Mouse (Mus musculus): ENCODE results near the gene Ccdc51. TPM values are rescaled to one million over a fixed set of nuclear protein-coding genes. Genes with fewer than 3 reads are reported as not detected.

Gene Ccdc51
- total and polyA plus RNA-seq, 2 experiments from 2014 or later: 7.2 to 12.2 TPM

DNA sequence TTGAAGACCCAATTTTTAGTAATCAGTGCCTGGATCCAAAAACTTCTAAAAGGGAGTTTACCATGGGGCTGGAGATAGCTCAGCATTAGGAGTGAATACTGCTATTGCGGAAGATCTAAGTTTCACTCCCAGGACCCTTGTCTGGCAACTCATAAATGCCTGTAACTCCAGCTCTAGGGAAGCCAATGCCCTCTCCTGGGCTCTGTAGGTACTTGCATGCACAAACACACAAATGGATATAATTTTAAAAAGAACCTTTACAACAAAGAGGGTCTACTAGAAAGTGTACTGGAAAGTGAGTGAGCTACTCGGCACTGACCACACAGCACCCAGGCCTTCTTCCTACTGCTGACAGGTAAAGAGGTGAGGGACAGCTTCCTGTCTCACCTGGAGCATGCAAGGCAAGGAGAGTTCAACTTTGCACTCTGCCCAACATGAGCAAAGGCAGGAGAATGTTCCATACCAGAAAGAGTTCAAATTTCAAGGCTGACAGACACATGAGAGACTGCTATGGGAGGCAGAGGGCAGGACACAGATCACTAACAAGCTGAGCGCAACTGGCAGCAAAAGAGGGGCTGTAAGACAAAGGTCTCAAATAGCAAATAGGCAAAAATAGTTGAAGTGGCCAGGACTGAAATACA, 14.1 kb upstream of the Ccdc51 start:
- no peak overlapping the region for H3K4me2 ChIP-seq (ENCODE audit: low read depth)
- peaks cover 10% of the 10 kb centered on the region; the same call in 1 of the 2 replicates for H3K4me1 ChIP-seq (ENCODE audit: insufficient read depth)
- H3K27me3 ChIP-seq (ENCODE audit: insufficient read depth, low read length): no peaks in the 10 kb centered on the region
- TF ChIP-seq CTCF (IDR thresholded peaks at IDR 0.05; ENCODE audit: low read depth): peak; percentile 37
- H3K27ac ChIP-seq (ENCODE audit: low read depth, low read length): no peak overlapping the region
- WGBS: 92% methylated on average over 3 of the region's 3 CpGs
- no peak overlapping the region for H3K4me3 ChIP-seq (ENCODE audit: low read depth, low read length)
- H3K9me3 ChIP-seq (ENCODE audit: low read length): no peaks in the 10 kb centered on the region
- no peak overlapping the region for H3K9ac ChIP-seq
- DNase-seq (no peak), ATAC-seq (no peak)
- peaks cover 81% of the 10 kb centered on the region for H3K36me3 ChIP-seq (ENCODE audit: insufficient read depth)

DNA sequence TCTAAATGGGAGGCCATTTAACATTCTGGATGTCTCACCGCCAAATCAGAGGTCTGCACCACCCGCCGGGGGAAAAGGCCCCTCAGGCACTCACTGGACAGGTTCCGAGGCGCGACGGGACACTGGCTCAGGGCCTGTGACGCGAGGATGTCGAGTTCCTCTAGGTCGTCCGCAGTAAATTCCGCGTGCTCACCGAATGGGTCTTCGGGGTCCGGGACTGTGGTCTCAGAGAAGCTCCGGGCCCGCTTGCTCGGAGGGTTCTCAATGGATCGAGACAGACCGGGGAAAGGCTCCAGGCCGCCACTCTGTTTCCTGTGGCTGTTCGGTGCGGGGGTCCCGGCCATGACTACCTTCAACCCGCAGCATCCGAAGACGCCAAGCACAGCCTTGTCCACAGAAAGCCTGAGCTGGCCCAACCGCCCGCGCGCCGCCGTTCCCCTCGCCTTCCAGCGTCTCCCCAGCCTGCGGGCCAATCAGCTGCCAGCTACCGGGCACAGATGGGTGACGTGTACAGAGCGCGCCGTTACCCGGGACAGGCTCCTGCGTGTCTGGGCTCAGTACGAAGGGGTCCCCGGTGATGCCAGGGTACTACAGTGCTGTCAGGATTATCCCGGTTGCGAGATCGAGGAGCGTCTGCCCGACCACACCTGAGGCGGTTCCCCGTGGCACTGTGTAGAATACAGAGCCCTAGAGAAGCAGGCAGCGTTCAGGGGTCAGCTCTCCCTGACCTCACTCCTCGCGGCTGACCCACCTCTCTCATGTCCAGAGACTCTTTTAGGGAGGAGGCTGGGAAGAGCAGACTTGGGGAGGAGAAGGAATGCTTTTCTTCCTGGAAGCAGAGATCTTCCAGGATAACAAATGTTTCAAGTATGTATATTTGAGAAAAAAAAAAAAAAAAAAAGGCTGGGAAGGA, 8.4 kb upstream of the Ccdc51 start, which contains the start of gene Atrip:
Gene Atrip (minus strand): TSS at position 464 of the 913 bp plus-strand sequence.
- Histone ChIP-seq H3K9ac (peak within 1 kb of the TSS; percentile 86), H3K9me3 (ENCODE audit: low read length) (no peaks in the 10 kb centered on the region), H3K27me3 (ENCODE audit: insufficient read depth, low read length) (no peaks in the 10 kb centered on the region), H3K4me2 (ENCODE audit: low read depth) (peak within 1 kb of the TSS; percentile 82), H3K27ac (ENCODE audit: low read depth, low read length) (peak within 1 kb of the TSS; percentile 80), H3K4me3 (ENCODE audit: low read depth, low read length) (peak within 1 kb of the TSS; percentile 92), H3K36me3 (ENCODE audit: insufficient read depth) (peaks cover 32% of the 10 kb centered on the region), H3K4me1 (ENCODE audit: insufficient read depth) (peaks cover 19% of the 10 kb centered on the region)
- ATAC-seq (peak; percentile 100), DNase-seq (peak; percentile 94)
- under 1% methylated on average over 57 of the region's 57 CpGs for WGBS
- TF ChIP-seq CTCF (IDR thresholded peaks at IDR 0.05; ENCODE audit: low read depth): no peak

DNA sequence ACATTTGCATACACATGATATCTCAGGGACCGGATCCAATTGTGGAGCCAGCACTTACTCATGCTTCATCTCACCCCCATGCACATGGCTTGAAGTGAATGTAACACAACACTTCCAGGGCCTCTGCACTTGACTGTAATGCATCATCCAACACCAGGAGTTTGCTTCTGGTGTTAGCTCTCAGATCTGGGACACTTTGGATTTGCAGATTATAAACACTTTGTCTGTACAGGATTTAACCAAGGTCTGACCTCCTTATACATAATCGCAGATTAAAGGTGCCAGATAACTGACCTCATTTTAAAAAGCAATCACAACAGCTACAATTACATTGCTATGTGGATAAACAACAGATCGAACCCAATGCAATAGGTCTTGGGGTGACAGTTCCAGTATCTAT, 1.8 kb upstream of the Ccdc51 start:
- ATAC-seq: no peak
- no peak for DNase-seq
- Histone ChIP-seq H3K4me1 (ENCODE audit: insufficient read depth) (peaks cover 6% of the 10 kb centered on the region; the same call in 1 of the 2 replicates), H3K9me3 (ENCODE audit: low read length) (no peaks in the 10 kb centered on the region), H3K36me3 (ENCODE audit: insufficient read depth) (peaks cover 14% of the 10 kb centered on the region; the same call in 1 of the 2 replicates), H3K4me3 (ENCODE audit: low read depth, low read length) (no peak overlapping the region), H3K27ac (ENCODE audit: low read depth, low read length) (no peak overlapping the region), H3K4me2 (ENCODE audit: low read depth) (no peak overlapping the region), H3K27me3 (ENCODE audit: insufficient read depth, low read length) (no peaks in the 10 kb centered on the region), H3K9ac (no peak overlapping the region)
- 89% methylated on average over 3 of the region's 3 CpGs for WGBS
- no peak for TF ChIP-seq CTCF (IDR thresholded peaks at IDR 0.05; ENCODE audit: low read depth)

DNA sequence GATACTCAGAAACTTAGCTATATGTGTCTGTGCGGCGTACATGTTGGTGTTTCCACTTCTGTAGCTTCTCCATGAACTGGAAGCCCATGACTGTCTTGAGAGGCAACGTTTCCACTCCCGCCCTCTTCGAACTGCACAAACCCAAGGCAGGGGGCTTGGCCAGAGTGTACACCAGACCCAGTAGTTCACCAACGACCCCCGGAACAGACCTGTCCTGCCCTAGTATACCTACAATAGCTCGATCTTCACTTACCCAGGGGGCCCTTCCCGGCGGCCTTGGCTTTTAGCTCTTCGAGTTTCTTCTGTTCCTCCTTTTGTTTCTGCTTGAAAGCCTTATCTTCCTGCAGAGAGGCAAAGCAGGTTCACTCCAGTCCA, 557 bp upstream of the Ccdc51 start:
- TF ChIP-seq CTCF (IDR thresholded peaks at IDR 0.05; ENCODE audit: low read depth): no peak
- H3K4me3 ChIP-seq (ENCODE audit: low read depth, low read length): peak overlapping the region; percentile 71
- H3K9me3 ChIP-seq (ENCODE audit: low read length): no peaks in the 10 kb centered on the region
- peaks cover 14% of the 10 kb centered on the region; the same call in 1 of the 2 replicates for H3K36me3 ChIP-seq (ENCODE audit: insufficient read depth)
- H3K9ac ChIP-seq: peak overlapping the region; percentile 76
- DNase-seq (no peak), ATAC-seq (peak; percentile 10; the same call in 1 of the 2 replicates)
- 7% methylated on average over 11 of the region's 11 CpGs for WGBS
- peak overlapping the region; percentile 76 for H3K27ac ChIP-seq (ENCODE audit: low read depth, low read length)
- H3K27me3 ChIP-seq (ENCODE audit: insufficient read depth, low read length): no peaks in the 10 kb centered on the region
- H3K4me2 ChIP-seq (ENCODE audit: low read depth): peak overlapping the region; percentile 76
- H3K4me1 ChIP-seq (ENCODE audit: insufficient read depth): peaks cover 6% of the 10 kb centered on the region; the same call in 1 of the 2 replicates

DNA sequence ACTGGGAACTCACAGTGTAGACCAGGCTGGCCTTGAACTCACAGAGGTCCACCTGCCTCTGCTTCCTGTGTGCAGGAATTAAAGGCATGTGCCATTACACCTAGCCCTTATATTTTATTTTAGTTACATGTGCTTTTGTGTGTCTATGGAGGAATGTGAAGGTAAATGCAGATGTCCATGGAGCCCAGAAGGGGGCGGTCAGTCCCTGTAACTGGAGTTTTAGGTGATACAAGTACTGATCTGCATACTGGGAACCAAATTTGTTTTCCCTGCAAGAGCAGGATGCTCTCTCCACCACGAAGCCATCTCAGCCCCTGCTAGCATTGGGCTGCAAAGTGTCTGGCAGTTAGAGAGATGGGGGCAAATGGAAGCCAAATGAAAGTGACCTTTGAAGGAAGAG, 2.6 kb downstream of the Ccdc51 start:
- no peaks in the 10 kb centered on the region for H3K9me3 ChIP-seq (ENCODE audit: low read length)
- 5% methylated on average over 2 of the region's 2 CpGs for WGBS
- TF ChIP-seq CTCF (IDR thresholded peaks at IDR 0.05; ENCODE audit: low read depth): peak; percentile 61
- peaks cover 6% of the 10 kb centered on the region; the same call in 1 of the 2 replicates for H3K4me1 ChIP-seq (ENCODE audit: insufficient read depth)
- H3K9ac ChIP-seq: no peak overlapping the region
- H3K27me3 ChIP-seq (ENCODE audit: insufficient read depth, low read length): no peaks in the 10 kb centered on the region
- ATAC-seq: no peak
- H3K36me3 ChIP-seq (ENCODE audit: insufficient read depth): 0 out of 2 replicates have a peak, but pooled peaks cover 10% of the 10 kb centered on the region
- H3K4me2 ChIP-seq (ENCODE audit: low read depth): no peak overlapping the region
- no peak overlapping the region for H3K4me3 ChIP-seq (ENCODE audit: low read depth, low read length)
- peak; percentile 46 for DNase-seq
- no peak overlapping the region for H3K27ac ChIP-seq (ENCODE audit: low read depth, low read length)

DNA sequence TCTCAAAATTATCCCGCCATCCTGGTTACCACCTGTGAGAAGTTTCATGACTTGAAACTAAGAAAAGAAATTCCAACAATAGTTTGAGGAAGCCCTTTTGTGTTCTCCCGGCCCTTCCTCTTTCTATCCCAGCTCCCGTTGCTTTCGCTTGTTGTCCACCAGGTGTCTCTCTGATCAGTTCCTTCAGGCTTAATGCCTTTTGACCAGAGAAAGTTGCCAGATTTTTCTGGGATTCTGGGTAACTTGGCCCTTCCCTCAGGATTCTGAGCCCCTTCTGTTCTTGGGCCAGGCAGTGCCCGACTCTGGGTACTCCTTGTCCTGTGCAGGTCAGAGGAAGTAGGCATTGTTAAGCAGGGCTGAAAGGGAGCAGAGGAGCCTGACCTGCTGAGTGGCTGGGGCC, 5.7 kb downstream of the Ccdc51 start:
- Histone ChIP-seq H3K4me2 (ENCODE audit: low read depth) (no peak overlapping the region), H3K9ac (no peak overlapping the region), H3K9me3 (ENCODE audit: low read length) (no peaks in the 10 kb centered on the region), H3K36me3 (ENCODE audit: insufficient read depth) (peaks cover 13% of the 10 kb centered on the region), H3K27me3 (ENCODE audit: insufficient read depth, low read length) (no peaks in the 10 kb centered on the region), H3K4me3 (ENCODE audit: low read depth, low read length) (no peak overlapping the region), H3K4me1 (ENCODE audit: insufficient read depth) (no peaks in the 10 kb centered on the region), H3K27ac (ENCODE audit: low read depth, low read length) (no peak overlapping the region)
- WGBS: 3% methylated on average over 5 of the region's 5 CpGs
- DNase-seq (peak; percentile 65), ATAC-seq (peak; percentile 56)
- peak; percentile 70 for TF ChIP-seq CTCF (IDR thresholded peaks at IDR 0.05; ENCODE audit: low read depth)

All from forebrain, postnatal 0 days (tissue).